Mouse (Mus musculus): ENCODE measurements around the gene Adgre5. TPM values are rescaled to one million over a fixed set of nuclear protein-coding genes. Genes with fewer than 3 reads are reported as not detected.

The Adgre5 gene
- polyA plus RNA-seq, 1 experiment from 2014 or later, result 28.4 TPM

DNA sequence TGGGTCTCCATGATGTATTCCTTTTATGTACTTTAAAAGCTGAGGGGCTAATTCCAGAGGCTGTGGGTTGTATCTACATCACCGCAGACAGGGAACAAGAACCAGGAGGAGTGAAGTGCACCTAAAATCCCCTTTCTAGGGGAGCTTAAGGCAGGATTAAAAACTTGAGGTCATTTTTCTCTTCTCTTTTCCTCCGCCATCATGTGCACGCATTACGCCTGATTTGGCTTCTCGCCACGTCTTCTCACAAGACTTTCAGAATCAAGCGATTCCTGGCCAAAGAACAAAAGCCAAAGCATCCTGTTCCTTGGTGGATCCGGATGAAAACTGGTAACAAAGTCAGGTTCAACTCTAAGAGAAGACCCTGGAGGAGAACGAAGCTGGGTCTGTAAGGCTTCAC is 8.1 kb upstream of the Adgre5 start:
- Histone ChIP-seq H3K27ac (replicated peaks) (peak overlapping the region; percentile 91), H3K9ac (no peak overlapping the region; the same call in 1 of the 2 replicates), H3K4me2 (no peak overlapping the region), H3K9me3 (no peaks in the 10 kb centered on the region), H3K4me3 (no peak overlapping the region), H3K36me3 (no peaks in the 10 kb centered on the region), H3K4me1 (peaks cover 25% of the 10 kb centered on the region), H3K27me3 (replicated peaks) (no peaks in the 10 kb centered on the region)
- 73% methylated on average over 9 of the region's 9 CpGs for WGBS
- ATAC-seq (ENCODE audit: extremely low read depth, insufficient number of reproducible peaks, low FRiP score, low TSS enrichment), result no peak

DNA sequence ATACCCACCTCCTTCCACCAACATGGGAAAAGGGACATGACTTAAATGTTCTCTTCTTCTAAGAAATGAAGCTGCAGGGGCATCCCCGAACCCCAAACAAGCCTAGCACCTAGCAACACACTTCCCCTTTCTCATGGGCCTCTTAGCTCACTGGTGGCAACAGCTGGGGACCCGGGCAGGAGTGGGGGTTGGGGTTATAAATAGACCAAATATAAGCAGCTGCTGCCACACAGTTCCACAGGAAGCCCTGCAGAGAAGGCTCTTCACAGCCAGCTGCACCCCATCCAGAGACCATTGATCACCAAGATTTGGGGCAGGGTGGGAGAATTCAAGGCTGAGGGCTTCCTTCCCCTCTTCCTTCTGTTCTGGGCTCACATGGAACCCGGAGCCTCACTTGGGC is 7.6 kb upstream of the Adgre5 start:
- peak overlapping the region; percentile 83 for H3K4me2 ChIP-seq
- peak overlapping the region; percentile 91 for H3K27ac ChIP-seq (replicated peaks)
- no peaks in the 10 kb centered on the region for H3K36me3 ChIP-seq
- H3K9ac ChIP-seq, result peak overlapping the region; percentile 86
- no peaks in the 10 kb centered on the region for H3K9me3 ChIP-seq
- peaks cover 25% of the 10 kb centered on the region for H3K4me1 ChIP-seq
- no peak overlapping the region for H3K4me3 ChIP-seq
- no peaks in the 10 kb centered on the region for H3K27me3 ChIP-seq (replicated peaks)
- no peak for ATAC-seq (ENCODE audit: extremely low read depth, insufficient number of reproducible peaks, low FRiP score, low TSS enrichment)
- 30% methylated on average over 3 of the region's 3 CpGs for WGBS

GRCm38 (mm10) chr8:83747661-83748346 is 6.7 kb upstream of the Adgre5 start:
- Histone ChIP-seq H3K27ac (replicated peaks) (peak overlapping the region; percentile 91), H3K4me3 (peak overlapping the region; percentile 50), H3K4me1 (peaks cover 25% of the 10 kb centered on the region), H3K4me2 (peak overlapping the region; percentile 83), H3K27me3 (replicated peaks) (no peaks in the 10 kb centered on the region), H3K36me3 (no peaks in the 10 kb centered on the region), H3K9me3 (no peaks in the 10 kb centered on the region), H3K9ac (peak overlapping the region; percentile 86)
- ATAC-seq (ENCODE audit: extremely low read depth, insufficient number of reproducible peaks, low FRiP score, low TSS enrichment), result peak; percentile 78
- under 1% methylated on average over 28 of the region's 28 CpGs for WGBS

- no peaks in the 10 kb centered on the region for H3K9me3 ChIP-seq
- WGBS, result 80% methylated on average over 4 of the region's 4 CpGs
- no peaks in the 10 kb centered on the region for H3K27me3 ChIP-seq (replicated peaks)
- no peak overlapping the region for H3K4me2 ChIP-seq
- no peak overlapping the region for H3K4me3 ChIP-seq
- H3K9ac ChIP-seq, result no peak overlapping the region
- peaks cover 39% of the 10 kb centered on the region for H3K4me1 ChIP-seq
- no peak overlapping the region for H3K27ac ChIP-seq (replicated peaks)
- no peak for ATAC-seq (ENCODE audit: extremely low read depth, insufficient number of reproducible peaks, low FRiP score, low TSS enrichment)
- H3K36me3 ChIP-seq, result no peaks in the 10 kb centered on the region
These were observed 2.9 kb upstream of the Adgre5 start for GRCm38 (mm10) chr8:83744070-83744469.

DNA sequence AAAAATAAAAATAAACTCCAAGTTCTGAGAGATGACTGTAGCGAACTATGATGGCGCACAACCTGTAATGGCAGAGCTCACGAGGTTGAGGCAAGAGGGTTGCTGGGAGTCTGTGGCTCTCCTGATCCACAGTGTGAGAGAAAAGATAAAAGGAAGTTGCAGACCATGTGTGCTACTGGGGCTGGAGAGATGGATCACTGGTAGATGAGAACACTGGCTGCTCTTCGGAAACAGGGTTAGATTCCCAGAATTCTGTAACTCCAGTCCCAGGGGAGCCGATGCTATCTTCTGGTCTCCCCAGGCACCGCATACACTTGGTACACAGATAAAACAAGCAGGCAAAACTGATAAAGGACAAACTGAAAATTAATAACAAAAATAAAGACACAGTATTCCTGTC is 1.8 kb upstream of the Adgre5 start:
- H3K4me1 ChIP-seq, result peaks cover 39% of the 10 kb centered on the region
- H3K9ac ChIP-seq, result no peak overlapping the region
- ATAC-seq (ENCODE audit: extremely low read depth, insufficient number of reproducible peaks, low FRiP score, low TSS enrichment), result no peak
- H3K4me3 ChIP-seq, result no peak overlapping the region
- no peaks in the 10 kb centered on the region for H3K27me3 ChIP-seq (replicated peaks)
- H3K4me2 ChIP-seq, result no peak overlapping the region
- H3K27ac ChIP-seq (replicated peaks), result no peak overlapping the region
- H3K9me3 ChIP-seq, result no peaks in the 10 kb centered on the region
- 74% methylated on average over 6 of the region's 6 CpGs for WGBS
- H3K36me3 ChIP-seq, result no peaks in the 10 kb centered on the region

GRCm38 (mm10) chr8:83741849-83742655 is 926 bp upstream of the Adgre5 start:
- peak overlapping the region; percentile 76 for H3K4me3 ChIP-seq
- peaks cover 39% of the 10 kb centered on the region for H3K4me1 ChIP-seq
- 76% methylated on average over 19 of the region's 19 CpGs for WGBS
- H3K36me3 ChIP-seq, result peaks cover 3% of the 10 kb centered on the region; the same call in 1 of the 2 replicates
- ATAC-seq (ENCODE audit: extremely low read depth, insufficient number of reproducible peaks, low FRiP score, low TSS enrichment), result no peak
- peak overlapping the region; percentile 91 for H3K9ac ChIP-seq
- H3K27me3 ChIP-seq (replicated peaks), result no peaks in the 10 kb centered on the region
- peak overlapping the region; percentile 95 for H3K4me2 ChIP-seq
- no peaks in the 10 kb centered on the region for H3K9me3 ChIP-seq
- peak overlapping the region; percentile 79 for H3K27ac ChIP-seq (replicated peaks)

DNA sequence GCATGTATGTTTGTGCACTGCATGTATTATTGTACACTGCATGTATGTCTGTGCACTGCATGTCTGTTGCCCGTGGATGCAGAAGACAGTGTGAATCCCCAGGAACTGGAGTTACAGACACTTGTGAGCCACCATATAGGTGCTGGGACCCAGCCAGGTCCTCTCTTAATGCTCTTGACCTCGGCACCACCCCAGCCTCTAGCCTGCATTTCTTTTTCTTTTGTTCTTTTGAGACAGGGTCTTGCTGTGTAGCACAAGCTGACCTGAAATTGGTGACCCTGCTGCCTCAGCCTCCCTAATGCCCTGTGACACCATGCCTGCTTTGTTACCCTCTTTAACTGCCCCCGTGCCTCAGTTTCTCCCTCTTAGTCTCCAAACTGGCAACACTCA is 545 bp downstream of the Adgre5 start:
- Histone ChIP-seq H3K27ac (replicated peaks) (peak overlapping the region; percentile 79), H3K36me3 (peaks cover 3% of the 10 kb centered on the region; the same call in 1 of the 2 replicates), H3K9me3 (no peaks in the 10 kb centered on the region), H3K4me2 (peak overlapping the region; percentile 95), H3K27me3 (replicated peaks) (no peaks in the 10 kb centered on the region), H3K9ac (peak overlapping the region; percentile 91), H3K4me1 (peaks cover 42% of the 10 kb centered on the region), H3K4me3 (peak overlapping the region; percentile 76)
- no peak for ATAC-seq (ENCODE audit: extremely low read depth, insufficient number of reproducible peaks, low FRiP score, low TSS enrichment)
- 12% methylated on average over 3 of the region's 3 CpGs for WGBS

DNA sequence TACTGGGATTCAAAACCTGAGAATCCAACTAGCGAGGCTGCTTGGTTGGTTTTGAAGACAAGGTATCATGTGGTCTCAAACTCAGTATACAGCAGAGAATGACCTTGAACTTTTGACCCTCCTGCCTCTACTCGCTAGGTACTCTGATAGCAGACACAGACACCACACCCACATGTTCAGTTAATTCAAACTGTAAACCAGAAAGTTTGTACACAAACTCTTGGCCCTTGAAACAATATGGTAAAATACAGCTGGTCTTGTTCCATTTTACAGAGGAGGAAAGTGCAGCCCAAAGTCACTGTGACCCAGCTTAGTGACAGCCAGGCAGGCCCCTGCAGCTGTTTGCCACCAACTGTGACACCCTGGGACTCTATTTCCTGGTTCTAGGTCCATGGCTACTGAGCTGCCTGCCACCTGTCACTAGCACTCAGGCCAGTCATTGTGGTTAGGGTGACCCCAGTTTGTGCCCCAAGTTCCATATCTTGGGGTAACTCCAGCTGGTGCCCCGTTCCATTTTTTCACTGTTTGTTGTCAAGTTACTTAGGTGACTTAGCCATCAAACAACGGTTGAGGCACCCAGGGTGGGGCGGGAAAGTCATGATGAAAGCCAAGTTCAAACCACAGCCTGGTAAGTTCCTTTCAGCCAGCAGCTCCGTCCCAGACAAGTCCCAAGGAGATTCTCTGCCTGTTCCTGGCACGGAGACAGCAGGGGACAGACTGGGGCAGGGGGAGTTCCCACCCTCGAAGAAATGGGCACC is 1.2 kb downstream of the Adgre5 start:
- 35% methylated on average over 8 of the region's 8 CpGs for WGBS
- ATAC-seq (ENCODE audit: extremely low read depth, insufficient number of reproducible peaks, low FRiP score, low TSS enrichment), result no peak
- H3K36me3 ChIP-seq, result peaks cover 3% of the 10 kb centered on the region; the same call in 1 of the 2 replicates
- H3K27ac ChIP-seq (replicated peaks), result peak overlapping the region; percentile 79
- no peaks in the 10 kb centered on the region for H3K27me3 ChIP-seq (replicated peaks)
- peak overlapping the region; percentile 76 for H3K4me3 ChIP-seq
- H3K4me1 ChIP-seq, result peaks cover 42% of the 10 kb centered on the region
- peak overlapping the region; percentile 95 for H3K4me2 ChIP-seq
- no peaks in the 10 kb centered on the region for H3K9me3 ChIP-seq
- peak overlapping the region; percentile 91 for H3K9ac ChIP-seq

DNA sequence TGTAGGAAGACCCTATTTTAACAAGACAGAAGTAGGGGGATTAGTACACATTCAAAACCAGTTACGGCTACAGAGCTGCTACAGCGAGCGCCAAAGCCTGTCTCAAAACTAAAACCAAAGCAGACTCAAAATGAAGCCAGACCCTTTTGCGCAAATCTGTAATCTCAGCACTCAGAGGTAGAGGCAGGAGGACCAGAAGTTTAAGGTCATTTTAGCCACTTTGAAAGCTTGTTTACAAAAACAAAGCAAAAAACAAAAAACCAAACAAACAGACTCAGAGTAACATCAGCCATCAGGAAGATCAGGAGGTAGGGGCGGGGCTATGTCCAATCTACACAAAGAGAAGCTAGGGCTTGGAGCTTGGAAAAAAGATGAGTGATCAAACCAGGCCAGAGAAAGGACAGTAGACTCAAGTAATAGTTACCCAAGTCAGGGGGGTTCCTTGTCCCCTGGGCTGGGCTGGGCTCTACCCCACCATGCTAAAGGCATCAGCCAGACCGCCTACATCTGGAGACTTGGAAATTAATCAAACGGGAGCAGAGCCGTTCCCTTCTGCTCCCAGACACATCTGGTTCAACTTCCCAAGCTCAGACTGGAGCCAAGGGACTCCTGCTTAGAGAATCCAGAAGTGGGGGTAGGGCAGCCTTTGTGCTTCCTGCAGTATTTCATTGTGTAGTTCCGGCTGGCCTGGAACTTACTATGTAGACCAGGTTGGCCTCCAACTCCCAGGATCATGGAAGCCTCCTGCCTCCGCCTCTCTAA is 2.0 kb downstream of the Adgre5 start:
- peak overlapping the region; percentile 58; the same call in 1 of the 2 replicates for H3K9ac ChIP-seq
- H3K4me3 ChIP-seq, result peak overlapping the region; percentile 76
- peak overlapping the region; percentile 95 for H3K4me2 ChIP-seq
- no peaks in the 10 kb centered on the region for H3K9me3 ChIP-seq
- ATAC-seq (ENCODE audit: extremely low read depth, insufficient number of reproducible peaks, low FRiP score, low TSS enrichment), result no peak
- peaks cover 3% of the 10 kb centered on the region; the same call in 1 of the 2 replicates for H3K36me3 ChIP-seq
- H3K4me1 ChIP-seq, result peaks cover 42% of the 10 kb centered on the region
- 69% methylated on average over 10 of the region's 10 CpGs for WGBS
- H3K27ac ChIP-seq (replicated peaks), result peak overlapping the region; percentile 79
- H3K27me3 ChIP-seq (replicated peaks), result no peaks in the 10 kb centered on the region

GRCm38 (mm10) chr8:83737852-83738562 is 3.1 kb downstream of the Adgre5 start:
- peak overlapping the region; percentile 79 for H3K27ac ChIP-seq (replicated peaks)
- H3K4me1 ChIP-seq, result peaks cover 49% of the 10 kb centered on the region
- H3K4me3 ChIP-seq, result peak overlapping the region; percentile 76; the same call in 1 of the 2 replicates
- no peaks in the 10 kb centered on the region for H3K27me3 ChIP-seq (replicated peaks)
- H3K36me3 ChIP-seq, result peaks cover 12% of the 10 kb centered on the region; the same call in 1 of the 2 replicates
- H3K9ac ChIP-seq, result peak overlapping the region; percentile 58
- ATAC-seq (ENCODE audit: extremely low read depth, insufficient number of reproducible peaks, low FRiP score, low TSS enrichment), result no peak
- no peaks in the 10 kb centered on the region for H3K9me3 ChIP-seq
- peak overlapping the region; percentile 95 for H3K4me2 ChIP-seq
- 70% methylated on average over 4 of the region's 4 CpGs for WGBS
